Mouse (Mus musculus): ENCODE results near the gene Mob3b. TPM values are rescaled to one million over a fixed set of nuclear protein-coding genes. Genes with fewer than 3 reads are reported as not detected.
A peak's percentile ranks its signal among the peaks of the same experiment; 100 is the strongest.

Gene Mob3b
- polyA plus RNA-seq, 2 experiments from 2014 or later, result 5.8 to 6.5 TPM

DNA sequence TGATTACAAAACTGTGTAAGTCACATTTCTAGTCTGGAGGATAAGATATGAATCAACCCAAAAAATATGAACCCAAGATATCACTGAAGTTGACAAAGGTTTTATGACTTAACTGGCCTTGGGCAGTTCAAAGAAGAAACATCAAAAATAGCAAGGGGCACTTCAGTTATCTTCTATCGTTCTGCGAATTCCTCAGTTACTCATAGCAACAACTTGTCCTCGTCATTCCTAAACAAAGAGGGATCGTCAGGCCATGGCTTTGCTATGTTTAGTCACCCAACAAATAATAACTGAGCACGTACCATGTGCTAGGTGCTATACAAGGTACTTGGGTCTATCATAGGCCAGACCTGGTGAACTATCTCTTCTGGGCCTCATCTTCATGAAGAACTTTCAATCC lies 10.7 kb downstream of the Mob3b start:
- ATAC-seq, result no peak

DNA sequence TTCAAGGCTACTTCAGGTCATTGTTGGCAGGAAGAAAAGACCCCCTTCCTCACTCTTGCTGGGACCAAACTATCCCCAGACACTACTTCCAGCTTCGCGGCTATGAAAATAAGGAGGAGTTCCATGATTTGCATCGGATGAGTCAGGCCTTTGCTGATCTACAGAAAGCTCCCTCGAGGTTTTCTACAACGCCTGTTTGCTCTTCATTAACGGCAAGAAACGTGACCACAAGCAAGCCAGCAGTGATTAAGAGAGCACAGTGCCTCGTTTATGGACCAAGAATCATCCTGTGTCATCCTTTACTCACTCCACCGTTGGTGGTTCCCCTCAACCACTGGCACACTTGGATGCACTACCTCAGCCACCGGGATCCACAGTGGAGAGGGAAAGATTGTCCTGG lies 11.6 kb downstream of the Mob3b start:
- ATAC-seq, result no peak

DNA sequence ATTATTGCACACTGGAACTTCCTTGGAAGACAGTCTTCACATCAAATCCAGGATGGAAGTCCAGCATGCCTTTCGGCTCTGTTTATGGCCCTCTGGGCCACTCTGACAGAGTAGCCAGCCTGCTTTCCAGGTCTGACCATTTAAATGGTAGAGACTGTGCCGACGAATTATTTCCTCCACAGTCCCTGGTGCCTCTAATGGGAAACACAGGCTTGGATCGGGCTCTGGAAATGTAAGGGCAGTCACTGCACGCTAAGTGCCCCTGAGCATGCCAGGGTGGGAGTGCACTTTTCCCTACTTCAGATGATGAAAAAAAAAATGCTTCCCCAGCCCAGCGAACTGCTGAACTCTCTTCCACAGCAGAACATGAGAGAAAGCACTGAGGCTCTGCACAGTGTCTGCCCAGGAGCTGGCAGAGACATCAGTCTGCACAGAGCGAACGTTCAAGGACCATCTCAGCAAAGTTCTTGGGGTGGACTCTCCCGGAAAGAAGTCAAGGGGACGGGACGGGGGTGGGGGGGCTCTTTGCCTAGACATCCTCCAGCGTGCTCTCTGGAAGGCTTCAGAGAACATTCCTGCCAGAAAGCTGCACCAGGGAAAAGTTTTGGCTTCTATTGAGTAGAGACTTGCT lies 13.7 kb downstream of the Mob3b start:
- no peak for ATAC-seq

DNA sequence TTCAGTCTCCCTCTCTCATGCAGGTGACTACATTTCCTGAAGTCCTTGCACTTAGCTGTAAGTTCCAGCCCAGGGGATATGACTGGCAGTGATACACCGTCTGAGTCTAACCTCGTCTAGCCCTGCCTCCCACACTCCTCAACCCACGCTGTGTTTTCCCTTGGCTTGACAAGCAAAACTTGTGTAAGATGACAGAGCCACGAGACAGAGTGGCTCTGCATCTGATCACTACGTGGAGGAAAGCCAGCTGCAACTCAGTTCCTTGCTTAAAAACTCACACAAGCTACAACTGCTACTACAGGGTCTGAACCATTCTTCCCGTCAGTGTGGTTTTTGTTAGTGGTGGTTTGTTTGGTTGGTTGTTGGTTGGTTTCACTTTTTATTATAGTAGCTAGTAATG lies 17.0 kb downstream of the Mob3b start:
- ATAC-seq, result peak; percentile 74

DNA sequence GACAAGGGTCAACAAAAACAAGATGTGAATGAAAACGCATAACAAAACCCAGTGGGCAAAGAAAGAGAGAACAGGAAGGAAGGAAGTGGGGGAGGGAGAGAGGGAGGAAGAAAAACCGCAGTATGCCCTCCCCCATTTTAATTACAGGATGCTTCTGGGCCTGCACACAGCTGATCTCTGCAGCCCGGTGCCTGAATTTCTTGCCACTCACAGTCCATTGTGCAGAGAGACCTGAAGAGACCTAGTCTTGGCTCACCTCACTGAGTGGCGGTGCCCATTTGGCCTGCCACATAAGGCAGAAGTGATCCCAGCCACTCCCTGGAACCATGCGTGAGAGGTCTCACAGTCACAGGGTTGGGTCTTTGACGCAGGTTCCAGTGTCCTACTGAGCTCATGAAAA lies 19.2 kb downstream of the Mob3b start:
- peak; percentile 64 for ATAC-seq

DNA sequence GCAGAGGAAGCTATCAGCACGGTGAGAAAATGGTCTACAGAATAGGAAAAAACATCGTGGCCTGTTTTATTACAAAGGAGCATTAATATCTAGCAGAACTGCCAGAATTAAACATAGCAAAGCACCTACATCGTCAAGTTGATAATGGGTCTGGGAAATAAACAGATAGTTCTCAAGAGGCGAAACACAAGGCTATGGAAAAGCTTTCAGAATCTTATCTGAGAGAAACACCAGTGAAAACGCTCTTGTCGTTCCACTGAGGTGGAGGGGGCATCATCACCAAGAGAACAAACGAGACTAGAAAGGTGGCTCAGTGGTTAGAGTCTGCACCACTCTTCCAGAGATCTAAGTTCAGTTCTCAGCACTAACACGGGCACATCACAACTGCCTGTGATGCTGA lies 20.3 kb downstream of the Mob3b start:
- no peak for ATAC-seq

DNA sequence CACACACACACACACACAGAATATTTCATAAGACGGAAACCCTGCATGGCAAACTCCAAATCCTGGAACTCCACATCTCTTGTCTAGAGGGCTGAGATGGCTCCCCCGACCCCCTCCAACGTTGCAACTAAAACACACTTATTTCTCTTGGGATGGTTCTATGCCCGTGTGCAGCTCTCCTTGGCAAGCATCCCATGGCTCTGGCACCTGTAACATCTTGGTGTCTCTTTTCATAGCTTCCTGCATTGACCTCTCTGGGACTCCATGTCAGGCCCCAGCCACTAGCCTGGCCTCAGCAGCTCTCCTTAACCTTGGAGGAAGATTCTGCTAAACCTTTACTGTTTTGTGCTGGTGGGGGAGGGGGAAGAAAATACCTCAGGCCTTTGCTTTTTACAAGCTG lies 21.5 kb downstream of the Mob3b start:
- ATAC-seq, result no peak

DNA sequence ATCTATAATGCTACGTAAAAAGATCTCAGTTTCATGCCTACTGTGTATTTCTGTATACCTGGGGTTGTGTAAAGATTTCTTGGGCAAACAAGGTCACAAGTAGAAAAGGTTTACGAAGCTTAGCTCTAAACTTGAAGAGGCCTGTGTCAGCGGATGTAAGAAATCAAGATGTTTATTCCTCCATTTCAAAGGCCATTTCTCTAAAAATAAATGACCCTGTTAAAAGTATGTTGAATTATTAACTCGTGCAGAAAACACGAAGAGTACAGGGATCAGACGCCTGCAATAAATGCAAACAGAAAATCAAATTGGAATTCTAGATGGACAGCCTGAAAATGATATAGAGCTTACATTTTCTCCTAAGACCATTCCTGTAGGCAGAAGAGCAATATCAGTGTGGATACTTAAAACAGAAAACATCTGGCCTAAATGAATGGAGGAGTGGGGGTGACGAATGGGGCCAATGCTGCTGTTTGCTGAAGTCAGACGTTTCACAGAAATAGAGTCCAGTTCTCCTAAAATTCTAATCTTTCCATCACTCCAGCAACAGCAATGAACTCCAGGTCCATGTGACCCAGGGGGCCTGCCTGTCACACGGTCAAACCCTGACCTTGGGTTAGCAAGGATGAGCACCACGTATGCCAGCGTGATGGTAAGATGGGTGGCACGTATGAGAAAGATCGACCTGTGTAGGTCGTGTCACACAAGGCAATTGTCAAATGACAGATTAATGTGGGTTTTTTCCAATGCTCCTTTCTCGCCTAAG lies 22.3 kb downstream of the Mob3b start:
- no peak for ATAC-seq

DNA sequence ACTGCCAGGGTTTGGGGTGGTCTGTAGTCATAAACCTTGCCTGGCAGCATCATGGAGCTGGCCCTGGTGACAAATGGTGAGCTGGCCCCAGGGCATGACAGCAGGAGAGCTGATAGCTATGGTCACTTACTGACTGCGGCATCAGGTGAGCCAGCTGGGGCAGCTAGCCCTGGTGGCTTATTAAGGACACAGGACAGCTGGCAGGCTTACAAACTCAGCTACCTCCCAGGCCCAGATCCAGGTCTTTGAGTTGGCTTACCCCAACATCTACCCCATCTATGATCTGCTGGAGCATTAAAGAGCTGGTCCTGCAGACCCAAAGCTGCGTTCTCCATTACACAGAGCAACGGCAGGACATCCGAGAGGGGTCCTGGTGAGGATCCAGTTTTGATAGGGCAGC lies 23.9 kb downstream of the Mob3b start:
- ATAC-seq, result no peak

DNA sequence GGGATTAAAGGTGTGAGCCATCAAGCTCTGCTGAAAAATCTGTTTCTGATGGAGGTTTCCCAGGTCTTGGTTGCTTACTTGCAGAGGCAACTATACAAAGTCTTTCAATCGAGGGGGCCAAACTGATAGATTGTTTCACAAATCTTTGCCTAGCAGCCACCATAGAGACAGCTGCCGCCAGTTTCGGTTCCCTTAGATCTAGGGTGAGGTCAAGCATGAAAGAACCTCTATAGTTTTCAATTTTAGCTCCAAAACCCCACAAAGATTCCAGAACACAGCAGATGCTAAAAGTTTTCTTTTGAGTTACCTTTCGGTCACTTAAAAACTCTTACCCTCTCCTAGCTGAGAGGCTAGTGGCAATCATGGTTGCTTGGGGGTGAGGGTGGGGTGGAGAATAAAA lies 25.7 kb downstream of the Mob3b start:
- ATAC-seq, result no peak

DNA sequence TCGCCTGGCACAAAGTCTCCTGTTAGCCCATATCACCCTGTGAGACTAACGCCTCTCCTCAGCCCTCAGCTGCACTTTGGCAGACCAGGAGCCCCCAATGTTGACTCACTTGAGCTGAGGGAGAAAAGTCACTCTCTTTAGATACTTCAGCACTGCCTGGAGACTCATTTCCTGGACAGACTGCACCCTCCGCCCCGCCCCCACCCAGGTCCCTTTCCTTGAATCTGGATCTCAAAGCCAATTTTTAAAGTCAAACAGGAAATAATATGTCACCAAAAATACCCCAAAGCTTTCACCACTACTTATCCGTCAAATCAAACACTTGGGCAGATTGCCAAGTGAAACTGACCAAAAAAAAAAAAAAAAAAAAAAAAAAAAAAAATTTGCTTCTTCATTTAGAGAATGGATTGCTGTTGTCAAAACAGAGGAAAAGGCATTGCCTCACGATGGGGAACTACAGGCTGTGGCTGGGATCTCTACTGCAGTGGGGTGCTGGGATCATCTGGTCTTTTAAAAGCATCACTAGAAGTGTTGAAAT lies 26.8 kb downstream of the Mob3b start:
- ATAC-seq, result peak; percentile 76

DNA sequence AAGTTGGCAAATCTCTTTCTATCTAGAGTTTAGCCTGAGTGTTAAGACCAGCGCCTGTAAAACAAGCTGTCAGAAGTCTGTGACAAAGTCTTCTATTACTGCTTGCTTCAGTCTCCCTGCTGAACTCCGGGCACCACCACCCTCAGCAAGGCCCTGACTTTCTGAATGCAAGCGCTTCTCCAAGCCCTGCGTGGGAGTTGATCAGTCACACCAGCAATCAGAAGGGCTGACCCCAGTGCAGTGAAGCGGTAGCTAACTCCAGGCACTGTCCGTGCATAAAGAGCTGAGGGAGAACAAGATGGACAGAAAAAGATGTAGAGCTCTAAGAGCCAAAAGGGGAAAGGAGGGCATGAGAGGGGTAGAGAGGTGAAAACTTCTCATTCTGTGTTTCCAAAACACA lies 29.5 kb downstream of the Mob3b start:
- no peak for ATAC-seq

DNA sequence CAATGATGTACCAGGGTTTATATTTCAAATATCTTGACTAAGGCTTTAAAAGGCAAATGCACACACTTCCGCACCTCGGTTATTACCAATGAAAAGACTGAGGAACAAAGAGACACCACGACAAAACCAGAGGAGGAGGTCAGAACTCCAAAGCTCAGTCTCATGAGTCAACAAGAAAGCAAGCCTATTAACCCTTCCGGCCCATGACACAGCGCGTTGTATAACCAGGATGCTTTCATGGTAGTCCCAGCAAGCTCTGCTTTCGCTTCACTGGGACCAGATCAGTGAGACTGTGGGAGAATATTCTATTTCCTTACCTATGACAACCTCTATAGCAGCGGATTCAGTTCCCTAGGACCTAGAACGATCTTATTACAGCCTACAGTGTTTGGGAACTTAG lies 30.5 kb downstream of the Mob3b start:
- no peak for ATAC-seq

DNA sequence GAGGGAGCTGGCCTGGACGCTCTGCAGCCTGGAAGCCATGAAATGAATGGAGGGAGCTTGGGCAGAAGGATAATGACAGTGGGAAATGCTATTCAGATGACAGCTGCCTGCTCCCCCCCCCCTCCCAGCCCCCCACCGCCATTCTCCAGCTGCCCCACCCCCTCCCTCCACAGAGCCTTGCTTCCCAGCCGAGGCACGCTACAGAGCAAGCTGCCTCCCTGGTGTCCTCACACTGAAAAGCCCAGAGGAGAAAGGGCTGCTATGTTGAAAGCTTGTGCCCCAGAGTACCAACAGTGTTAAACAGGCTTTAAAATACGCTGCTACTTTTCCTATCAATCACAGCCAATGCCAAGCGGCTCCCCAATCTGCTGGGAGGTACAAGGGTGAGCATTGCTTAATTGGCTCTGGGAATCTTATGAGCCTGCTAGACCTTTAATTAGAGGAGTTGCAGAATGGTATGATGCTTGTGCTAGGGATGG lies 31.9 kb downstream of the Mob3b start:
- ATAC-seq, result no peak

DNA sequence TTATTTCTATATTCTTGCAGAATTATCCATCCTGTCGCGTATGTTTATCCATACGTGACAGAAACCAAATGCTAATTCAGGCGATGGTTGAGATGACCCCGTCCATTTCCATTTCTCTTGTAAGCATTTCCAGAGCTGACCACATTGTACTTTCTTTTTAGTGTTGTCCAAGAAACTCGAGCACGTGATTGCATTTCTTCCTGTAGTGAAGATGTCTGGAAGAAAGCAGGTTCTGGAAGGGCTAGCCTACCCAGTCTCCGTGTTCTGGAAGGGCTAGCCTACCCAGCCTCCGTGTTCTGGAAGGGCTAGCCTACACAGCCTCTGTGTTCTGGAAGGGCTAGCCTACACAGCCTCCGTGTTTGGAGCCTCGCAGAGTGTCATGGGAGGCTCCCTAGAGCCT lies 33.3 kb downstream of the Mob3b start:
- no peak for ATAC-seq

DNA sequence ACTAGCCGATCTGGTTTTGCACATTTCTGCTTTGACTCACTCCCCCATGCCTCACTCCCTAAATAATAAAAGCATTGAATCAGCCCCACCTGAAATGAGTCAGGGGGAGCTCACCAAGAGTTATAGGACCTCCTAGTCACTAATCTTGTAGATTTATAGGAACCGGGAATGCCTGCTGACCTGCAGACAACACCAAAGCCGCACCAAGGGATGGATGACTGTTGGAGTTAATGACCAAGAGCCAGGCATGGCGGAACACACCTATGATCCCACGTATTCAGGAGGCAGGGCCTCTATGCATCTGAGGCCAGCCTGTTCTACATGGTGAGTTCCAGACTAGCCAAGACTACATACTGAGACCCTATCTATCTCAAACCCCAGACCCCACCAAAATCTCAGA lies 34.2 kb downstream of the Mob3b start:
- no peak for ATAC-seq

DNA sequence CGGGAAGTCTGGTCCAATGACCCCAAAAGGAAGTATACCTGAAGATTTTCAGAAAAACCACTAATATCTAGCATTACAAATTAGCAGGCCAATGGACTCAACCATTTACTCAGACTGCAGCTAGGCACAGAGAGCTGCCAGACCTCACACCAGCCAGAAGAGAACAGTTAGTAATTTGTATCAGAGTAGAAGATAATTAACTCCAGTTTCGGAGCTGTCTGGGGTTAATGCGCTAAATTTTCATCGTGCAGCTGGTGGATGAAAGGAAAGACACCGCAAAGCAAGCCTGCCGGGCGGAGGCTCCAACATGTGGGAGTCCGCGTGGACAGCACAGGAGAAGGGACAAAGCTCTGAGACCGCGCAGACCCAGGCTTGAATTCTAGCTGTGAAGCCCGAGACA lies 36.2 kb downstream of the Mob3b start:
- no peak for ATAC-seq

DNA sequence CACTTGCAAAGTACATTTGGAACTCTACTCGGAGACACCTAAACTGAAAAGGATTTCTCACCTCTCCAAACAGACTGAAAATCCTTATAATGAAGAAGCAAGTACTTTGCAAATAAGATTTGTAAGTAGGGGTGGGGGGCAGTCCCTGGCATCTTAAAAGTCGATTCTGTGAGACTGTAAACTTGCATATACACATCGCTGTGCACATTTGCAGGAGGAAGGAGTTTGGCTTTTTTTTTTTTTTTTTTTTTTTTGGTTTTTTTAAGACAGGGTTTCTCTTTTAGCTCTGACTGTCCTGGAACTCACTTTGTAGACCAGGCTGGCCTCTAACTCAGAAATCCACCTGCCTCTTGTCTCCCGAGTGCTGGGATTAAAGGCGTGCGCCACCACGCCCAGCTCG lies 36.7 kb downstream of the Mob3b start:
- ATAC-seq, result no peak

DNA sequence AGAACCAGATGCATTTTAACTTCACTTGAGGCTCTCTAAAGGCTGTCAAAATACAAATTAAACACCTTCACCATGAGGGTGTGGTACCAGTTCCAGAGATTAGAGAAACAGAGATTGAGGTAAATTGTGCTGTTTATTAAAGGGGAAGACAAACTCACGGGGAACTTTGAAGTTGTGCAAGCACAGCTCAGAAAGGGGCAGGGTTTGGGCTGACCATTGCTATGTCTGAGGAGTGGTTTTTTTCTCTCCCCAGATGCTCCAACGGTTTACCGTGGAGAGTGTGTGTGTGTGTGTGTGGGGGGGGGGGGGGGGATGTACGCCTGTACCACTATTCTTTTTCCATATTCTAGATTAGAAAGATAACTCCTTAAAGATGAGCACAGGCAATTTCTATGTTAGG lies 37.1 kb downstream of the Mob3b start:
- ATAC-seq, result no peak

DNA sequence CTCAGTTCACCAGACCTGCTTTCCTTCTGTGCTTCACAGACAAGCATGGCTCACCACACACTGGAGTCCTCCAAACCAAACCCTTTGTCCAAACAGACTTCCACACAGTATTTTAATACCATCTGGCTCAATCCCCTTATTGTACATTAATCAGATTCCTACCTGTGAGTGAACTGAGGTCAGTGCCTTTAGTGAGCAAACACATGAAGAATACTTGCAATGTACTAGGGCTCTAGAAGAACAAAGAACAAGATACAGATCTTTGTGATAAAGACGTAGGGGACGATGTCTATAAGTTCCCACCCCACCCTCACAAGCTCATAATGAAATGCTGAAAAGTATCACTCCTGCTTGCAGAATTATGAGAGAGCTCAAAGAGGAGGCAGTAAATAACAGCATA lies 38.4 kb downstream of the Mob3b start:
- no peak for ATAC-seq

DNA sequence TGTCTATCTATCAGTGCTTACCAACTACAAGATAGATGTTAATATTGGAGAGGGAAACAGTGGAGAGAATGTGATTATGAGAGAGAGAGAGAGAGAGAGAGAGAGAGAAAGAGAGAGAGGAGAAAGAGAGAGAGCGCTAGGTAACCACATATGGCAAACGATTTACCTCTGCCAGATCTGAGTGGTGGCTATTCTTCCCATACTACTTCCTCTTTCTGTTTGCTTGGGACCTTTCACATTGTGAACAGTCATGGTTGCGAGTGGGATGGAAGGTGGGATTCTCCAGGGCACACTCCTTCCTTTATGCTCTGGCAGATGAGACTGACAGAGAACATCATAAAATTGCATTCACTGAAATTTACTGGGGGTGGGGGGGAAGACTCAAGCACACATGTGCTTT lies 40.1 kb downstream of the Mob3b start:
- ATAC-seq, result no peak

DNA sequence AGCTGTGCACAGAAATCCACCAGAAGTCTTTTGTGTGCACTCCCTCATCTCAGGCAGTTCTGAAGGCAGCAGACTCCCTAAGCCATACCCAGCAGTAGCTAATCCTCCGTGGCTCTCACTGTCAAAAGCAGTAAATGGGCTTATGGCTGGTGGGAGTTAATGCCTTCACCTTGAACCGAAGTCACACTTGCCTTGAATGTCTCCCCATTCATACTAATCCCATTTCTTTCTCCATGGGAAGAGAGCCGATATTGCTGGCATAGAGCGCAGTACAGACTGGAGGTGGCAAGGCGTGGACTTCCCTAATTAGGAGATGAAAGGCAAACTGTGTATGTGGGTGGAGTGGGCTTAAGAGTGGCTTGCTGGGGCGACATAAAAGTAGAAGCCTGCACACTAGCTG lies 41.4 kb downstream of the Mob3b start:
- no peak for ATAC-seq

DNA sequence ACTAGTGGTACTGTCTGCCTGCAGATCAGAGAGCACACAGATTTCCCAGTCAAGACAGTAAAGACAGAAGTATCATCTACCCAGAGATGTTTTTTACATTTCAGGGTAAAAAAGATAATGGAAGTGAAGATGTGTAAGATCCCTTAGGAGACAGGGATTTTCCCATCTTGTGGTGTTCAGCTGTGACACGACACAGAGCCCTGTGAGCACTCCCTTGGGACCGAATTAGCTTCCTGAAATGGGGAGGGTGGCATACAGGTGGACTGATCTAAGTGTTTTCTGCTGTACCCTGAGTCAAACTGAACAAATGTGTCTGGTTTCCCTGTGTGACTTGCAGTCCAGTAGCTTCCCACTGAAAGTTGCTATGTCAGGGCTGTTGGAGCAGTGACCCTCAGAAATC lies 42.3 kb downstream of the Mob3b start:
- ATAC-seq, result no peak

DNA sequence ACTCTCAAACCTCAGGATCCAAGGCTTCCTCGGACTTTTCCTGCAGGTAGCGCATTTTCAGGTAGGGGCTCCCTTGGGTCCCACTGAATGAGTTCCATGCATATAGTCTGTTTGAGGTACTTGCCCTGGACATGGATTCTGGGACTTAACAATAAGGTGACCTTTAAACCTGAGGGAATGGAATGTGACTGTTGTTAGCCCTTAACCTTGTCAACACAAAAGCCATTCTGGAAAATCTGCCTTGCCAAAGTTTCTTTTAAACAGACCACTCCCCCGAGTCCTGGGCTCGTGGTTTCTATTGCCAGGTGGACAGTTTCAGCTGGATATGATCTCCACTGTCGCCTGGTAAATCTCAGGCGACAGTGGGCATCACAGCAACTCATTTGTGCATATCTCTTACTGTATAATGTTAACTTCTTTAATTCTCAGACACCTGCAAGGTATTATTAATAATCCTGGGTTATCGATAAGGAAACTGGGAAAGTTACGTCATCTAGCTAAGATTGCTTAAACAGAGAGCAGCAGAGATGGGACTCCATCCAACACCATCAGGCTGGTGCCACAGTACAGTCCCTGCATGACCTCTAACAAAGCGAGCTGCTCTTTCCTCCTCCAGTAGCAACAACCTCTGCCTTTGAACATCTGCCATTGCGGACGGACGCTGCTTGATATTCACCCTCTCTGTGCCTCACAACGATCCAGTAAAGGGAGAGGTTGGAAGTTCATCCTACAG lies 43.6 kb downstream of the Mob3b start:
- ATAC-seq, result no peak

All from CD4-positive, CD25-positive, alpha-beta regulatory T cell, adult 4 months (primary cell).